Mouse (Mus musculus): Measurements from ENCODE around the gene Zeb2. TPM values are rescaled to one million over a fixed set of nuclear protein-coding genes. Genes with fewer than 3 reads are reported as not detected.
A peak's percentile ranks its signal among the peaks of the same experiment; 100 is the strongest.

Gene Zeb2
- polyA plus RNA-seq, 1 experiment = 53.0 TPM

DNA sequence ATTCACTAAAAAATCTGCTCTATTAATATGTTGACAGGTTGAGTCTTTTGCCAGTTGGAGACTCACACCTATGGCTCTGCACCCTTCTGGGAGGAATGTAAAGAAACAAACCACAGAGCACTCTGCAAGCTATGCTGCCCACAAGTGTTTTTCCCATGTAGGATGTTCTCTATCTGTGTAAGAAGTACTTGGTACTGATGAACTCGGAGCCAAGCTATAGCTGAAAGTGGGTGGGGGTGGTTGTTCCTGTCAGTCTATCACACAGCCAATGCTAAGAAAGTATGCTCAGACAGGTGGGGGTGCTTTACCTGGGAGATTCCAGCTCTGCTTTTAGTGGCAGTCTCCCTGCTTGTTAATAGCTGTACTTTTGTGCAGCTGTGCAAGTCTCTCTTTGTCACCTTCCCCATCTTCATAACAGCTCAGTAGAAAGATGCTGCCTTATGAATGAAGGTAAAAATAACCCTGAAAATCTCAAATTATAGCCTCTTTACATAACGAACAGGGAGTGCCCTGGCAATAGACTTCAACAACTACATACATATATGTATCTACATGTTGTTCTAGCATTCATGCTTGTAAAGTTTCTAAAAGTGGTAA, 22.7 kb downstream of the Zeb2 start:
- H3K27ac ChIP-seq (replicated peaks; ENCODE audit: low read depth, low read length) = no peak overlapping the region

DNA sequence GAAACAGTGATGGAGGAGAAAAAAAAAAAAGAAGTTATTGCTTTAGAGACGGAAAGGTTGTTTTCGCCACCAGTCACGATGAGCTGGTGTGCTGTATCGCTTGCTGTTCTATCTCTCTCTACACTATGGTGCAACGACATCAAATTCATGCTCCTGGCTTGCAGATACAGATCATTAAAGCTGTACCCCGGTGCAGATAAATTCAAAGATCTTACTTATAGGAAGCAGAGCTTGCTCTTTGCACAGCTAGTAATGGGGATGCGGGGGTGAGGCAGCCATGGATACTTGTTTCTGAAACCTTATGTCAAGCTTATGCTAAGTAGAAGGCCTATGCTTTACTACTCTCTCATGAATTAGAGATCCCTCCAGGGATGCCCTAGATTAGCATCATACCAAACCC, 23.7 kb downstream of the Zeb2 start:
- Histone ChIP-seq H3K27ac (replicated peaks; ENCODE audit: low read depth, low read length) (no peak overlapping the region), H3K4me3 (ENCODE audit: insufficient read depth, low read depth, low read length) (no peak overlapping the region), H3K4me1 (ENCODE audit: control insufficient read depth, insufficient read depth, insufficient read length, low read length) (peaks cover 4% of the 10 kb centered on the region)

More for the DNA sequence above, 22.7 kb downstream of the Zeb2 start:
- Histone ChIP-seq H3K4me1 (ENCODE audit: control insufficient read depth, insufficient read depth, insufficient read length, low read length) (no peaks in the 10 kb centered on the region; the same call in none of the 2 replicates), H3K4me3 (ENCODE audit: insufficient read depth, low read depth, low read length) (no peak overlapping the region)

DNA sequence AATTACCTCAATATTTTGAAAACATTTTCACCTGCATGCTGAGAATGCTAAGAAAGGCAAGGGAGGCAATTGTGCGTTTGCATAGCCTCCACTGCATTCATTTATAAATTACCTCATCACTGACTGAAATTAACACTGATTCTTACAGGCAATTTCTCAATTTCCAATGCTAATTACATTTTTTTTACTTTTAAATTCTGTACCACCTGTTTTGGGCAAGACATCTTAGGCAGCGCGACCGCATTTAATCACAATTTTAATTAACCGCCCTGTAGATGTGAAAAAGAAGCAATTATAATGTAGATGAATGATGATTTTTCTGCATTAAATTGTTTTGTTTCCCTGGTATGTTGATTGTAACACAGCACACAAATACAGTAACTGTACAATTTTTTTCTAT, 24.5 kb downstream of the Zeb2 start:
- Histone ChIP-seq H3K4me1 (ENCODE audit: control insufficient read depth, insufficient read depth, insufficient read length, low read length) (peaks cover 4% of the 10 kb centered on the region), H3K27ac (replicated peaks; ENCODE audit: low read depth, low read length) (no peak overlapping the region), H3K4me3 (ENCODE audit: insufficient read depth, low read depth, low read length) (no peak overlapping the region)

DNA sequence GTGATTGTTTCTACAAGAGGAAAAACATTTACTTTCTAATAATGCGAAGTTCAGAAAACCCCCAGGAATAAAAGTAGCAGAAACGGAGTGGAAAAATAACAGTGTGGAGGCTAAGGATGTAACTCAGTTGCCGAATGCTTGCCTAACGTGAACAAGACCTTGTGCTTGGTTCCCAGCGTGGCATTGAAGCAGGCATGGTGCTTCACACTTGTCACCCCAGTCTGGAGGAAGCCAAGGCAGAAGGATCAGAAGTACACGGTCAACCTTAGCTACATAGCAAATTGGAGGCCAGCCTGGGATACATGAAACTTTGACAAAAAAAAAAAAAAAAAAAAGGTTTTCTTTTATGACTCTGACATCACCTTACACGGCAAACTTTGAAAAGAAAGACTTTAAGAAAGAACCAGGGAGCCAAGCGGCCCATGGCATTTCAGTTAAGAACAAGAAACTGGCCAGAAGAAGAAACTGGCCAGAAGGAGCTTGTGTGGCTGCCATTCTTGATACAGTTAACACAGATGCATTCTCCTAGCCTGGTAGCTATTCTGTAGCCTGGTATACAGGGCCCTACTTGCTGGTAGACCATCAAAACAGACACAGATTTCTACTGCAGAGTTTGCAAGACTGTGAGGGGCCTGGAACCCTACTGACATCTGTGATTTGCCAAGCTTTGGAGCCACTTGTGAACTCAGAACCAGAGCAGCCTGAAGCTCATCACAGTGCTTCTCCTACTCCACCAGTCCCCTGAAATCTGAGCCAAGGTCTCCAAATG, 26.5 kb downstream of the Zeb2 start:
- Histone ChIP-seq H3K4me3 (ENCODE audit: insufficient read depth, low read depth, low read length) (no peak overlapping the region), H3K27ac (replicated peaks; ENCODE audit: low read depth, low read length) (no peak overlapping the region), H3K4me1 (ENCODE audit: control insufficient read depth, insufficient read depth, insufficient read length, low read length) (peaks cover 4% of the 10 kb centered on the region; the same call in 1 of the 2 replicates)

DNA sequence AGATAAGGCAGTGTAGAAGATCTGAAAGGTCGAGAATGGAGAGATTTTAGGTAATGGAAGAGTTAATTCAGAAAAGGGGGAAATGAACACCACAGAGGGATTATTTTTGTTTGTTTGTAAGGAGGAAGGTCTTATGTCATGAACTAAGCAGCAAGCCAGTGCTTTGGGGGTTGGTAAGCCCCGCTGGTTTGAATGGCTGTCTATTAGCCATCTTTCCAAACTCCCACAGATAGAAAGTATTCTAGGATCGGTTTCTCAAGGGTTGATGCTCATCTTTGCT, 28.0 kb downstream of the Zeb2 start:
- no peak overlapping the region for H3K4me3 ChIP-seq (ENCODE audit: insufficient read depth, low read depth, low read length)
- peaks cover 4% of the 10 kb centered on the region; the same call in 1 of the 2 replicates for H3K4me1 ChIP-seq (ENCODE audit: control insufficient read depth, insufficient read depth, insufficient read length, low read length)
- peak overlapping the region; percentile 51; the same call in 1 of the 2 replicates for H3K27ac ChIP-seq (replicated peaks; ENCODE audit: low read depth, low read length)

DNA sequence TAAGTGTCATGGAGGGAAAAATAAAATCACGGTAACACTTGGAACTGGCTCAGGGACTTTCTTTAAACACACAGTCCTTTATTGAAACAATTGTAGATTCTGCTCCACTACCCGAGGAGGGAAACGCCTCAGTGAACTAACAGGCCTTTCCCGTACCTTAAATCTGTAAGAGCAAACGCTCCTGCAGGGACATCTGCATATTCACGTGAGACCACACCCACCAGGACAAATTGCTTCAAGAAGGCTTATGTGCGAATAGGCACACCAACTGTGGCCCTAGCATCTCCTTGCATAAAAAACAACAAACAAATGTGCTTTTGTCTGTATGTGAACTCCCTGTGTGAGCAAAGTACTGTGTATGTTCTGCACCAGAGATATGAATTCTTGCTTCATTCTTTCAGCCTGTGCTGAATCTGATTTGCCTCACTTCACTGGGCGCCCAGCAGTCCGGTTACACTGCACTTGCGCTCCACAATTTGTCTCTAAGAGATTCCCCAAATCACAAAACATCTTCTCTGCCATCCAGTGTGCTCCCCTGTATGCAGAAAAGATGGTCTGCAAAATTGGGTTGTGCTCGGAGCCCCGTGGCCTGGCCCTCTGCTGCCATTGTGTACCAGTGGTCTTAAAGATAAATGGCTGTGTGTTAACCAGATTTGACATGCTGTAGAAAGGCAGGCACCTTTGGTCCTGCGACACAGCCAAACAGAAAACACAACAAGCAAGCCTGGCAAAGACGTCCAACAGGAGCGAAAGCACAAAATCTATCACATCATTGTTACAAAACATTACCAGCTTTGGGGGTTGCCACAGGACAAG, 28.6 kb downstream of the Zeb2 start:
- Histone ChIP-seq H3K4me3 (ENCODE audit: insufficient read depth, low read depth, low read length) (no peak overlapping the region), H3K4me1 (ENCODE audit: control insufficient read depth, insufficient read depth, insufficient read length, low read length) (peaks cover 4% of the 10 kb centered on the region; the same call in 1 of the 2 replicates), H3K27ac (replicated peaks; ENCODE audit: low read depth, low read length) (peak overlapping the region; percentile 51; the same call in 1 of the 2 replicates)

DNA sequence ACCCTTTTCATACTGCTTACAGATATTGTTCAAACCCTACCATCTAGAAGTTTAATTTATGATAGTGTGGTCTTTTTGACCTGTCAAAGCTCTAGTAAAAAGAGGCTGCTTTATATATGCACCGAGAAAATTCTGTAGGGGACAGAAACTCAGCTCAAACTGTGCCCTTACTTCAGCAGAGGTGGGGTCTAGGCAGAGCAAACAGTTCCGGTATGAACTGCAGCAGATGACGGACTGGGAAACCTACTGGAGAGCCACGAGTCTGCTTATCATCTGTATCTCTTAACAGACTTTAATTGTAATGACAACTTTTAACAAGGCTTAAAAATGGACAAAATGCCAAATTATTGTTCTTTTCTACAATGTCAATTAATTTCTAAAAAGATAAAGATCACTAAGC, 30.0 kb downstream of the Zeb2 start:
- Histone ChIP-seq H3K4me1 (ENCODE audit: control insufficient read depth, insufficient read depth, insufficient read length, low read length) (peaks cover 4% of the 10 kb centered on the region; the same call in 1 of the 2 replicates), H3K27ac (replicated peaks; ENCODE audit: low read depth, low read length) (no peak overlapping the region; the same call in 1 of the 2 replicates), H3K4me3 (ENCODE audit: insufficient read depth, low read depth, low read length) (no peak overlapping the region)

DNA sequence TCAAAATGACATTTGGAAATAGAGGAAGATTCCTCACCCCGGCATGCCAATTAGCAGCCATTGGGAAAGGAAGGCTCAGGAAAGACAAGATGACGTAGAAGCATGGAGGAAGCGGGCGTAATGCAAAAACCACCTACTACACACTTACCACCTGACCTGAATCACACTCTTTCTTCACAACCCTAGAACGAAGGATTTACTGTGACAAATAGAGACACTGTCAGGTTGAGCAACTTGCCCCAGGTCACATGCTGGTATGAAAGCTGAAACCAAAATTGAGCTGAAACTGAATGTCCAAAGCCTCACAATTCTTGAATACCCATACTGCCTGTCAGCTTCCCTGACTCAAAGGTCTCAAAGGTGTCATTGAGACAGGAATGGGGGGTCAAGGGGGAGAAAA, 31.5 kb downstream of the Zeb2 start:
- Histone ChIP-seq H3K4me3 (ENCODE audit: insufficient read depth, low read depth, low read length) (no peak overlapping the region), H3K27ac (replicated peaks; ENCODE audit: low read depth, low read length) (no peak overlapping the region), H3K4me1 (ENCODE audit: control insufficient read depth, insufficient read depth, insufficient read length, low read length) (peaks cover 6% of the 10 kb centered on the region)

DNA sequence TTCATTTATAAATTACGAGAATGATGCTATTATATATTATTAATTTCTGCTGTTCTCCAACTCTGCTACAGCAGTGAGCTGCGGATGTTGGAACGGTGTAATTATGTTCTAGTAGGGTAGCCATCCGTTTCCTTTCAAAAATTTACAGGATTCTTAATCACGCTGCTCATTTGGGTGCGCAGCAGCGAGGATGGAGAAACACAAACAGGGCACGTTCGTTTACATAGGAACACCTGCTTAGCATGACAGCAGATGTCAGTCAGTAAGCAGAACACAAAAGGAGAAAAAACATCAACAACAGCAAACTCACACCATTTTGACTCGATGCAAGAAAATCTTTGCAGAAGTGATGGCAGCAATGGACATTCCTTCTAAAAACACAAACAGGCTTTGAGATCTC, 34.2 kb downstream of the Zeb2 start:
- H3K4me1 ChIP-seq (ENCODE audit: control insufficient read depth, insufficient read depth, insufficient read length, low read length) = peaks cover 2% of the 10 kb centered on the region
- no peak overlapping the region for H3K27ac ChIP-seq (replicated peaks; ENCODE audit: low read depth, low read length)
- no peak overlapping the region for H3K4me3 ChIP-seq (ENCODE audit: insufficient read depth, low read depth, low read length)

DNA sequence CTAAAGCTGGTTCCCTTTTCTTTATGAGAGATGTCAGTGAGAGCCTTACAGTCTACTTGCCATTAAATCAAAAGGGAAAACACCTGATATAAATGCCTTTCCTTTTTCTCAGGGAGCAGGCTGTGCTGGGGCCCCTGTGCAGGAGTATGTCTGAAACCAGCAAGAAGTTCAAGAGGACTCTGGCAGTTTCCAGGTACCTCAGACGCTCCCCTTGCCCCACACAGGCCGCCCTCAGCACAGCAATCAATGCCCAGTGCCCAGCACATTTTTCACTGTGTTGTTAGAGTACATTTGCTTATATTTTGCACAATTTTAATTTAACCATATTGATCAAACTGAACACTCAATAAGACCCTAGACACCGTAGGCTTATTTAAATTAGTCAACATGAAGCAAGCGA, 35.6 kb downstream of the Zeb2 start:
- H3K4me1 ChIP-seq (ENCODE audit: control insufficient read depth, insufficient read depth, insufficient read length, low read length) = peaks cover 2% of the 10 kb centered on the region
- H3K4me3 ChIP-seq (ENCODE audit: insufficient read depth, low read depth, low read length) = no peak overlapping the region
- H3K27ac ChIP-seq (replicated peaks; ENCODE audit: low read depth, low read length) = no peak overlapping the region

DNA sequence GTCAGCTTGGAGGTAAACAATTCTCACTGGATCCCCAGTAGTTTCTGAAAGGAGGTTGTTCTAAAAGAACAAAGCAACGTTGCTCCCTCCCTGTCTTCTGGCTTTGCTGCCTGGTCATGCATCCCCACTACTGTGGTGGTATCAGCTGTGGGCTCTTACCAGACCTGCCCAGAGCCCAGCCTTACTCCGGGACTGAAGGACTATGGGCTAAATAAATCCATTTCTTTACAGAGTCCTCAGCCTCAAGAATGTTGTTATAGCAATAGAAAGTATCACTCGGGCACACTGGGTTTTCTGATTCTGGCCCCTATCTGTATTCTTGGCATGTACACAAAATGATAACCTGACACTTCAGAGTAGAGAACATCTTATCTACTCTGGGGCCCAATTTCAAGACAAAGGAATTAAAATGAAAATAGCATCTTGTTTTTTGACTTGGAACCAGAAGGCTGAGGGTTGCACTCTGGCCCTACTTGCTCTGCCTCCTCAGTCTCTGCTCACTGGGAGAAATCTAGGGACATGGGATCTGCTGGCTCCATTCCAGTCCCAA, 39.2 kb downstream of the Zeb2 start:
- H3K4me3 ChIP-seq (ENCODE audit: insufficient read depth, low read depth, low read length) = no peak overlapping the region
- H3K4me1 ChIP-seq (ENCODE audit: control insufficient read depth, insufficient read depth, insufficient read length, low read length) = peaks cover 3% of the 10 kb centered on the region
- no peak overlapping the region; the same call in 1 of the 2 replicates for H3K27ac ChIP-seq (replicated peaks; ENCODE audit: low read depth, low read length)

DNA sequence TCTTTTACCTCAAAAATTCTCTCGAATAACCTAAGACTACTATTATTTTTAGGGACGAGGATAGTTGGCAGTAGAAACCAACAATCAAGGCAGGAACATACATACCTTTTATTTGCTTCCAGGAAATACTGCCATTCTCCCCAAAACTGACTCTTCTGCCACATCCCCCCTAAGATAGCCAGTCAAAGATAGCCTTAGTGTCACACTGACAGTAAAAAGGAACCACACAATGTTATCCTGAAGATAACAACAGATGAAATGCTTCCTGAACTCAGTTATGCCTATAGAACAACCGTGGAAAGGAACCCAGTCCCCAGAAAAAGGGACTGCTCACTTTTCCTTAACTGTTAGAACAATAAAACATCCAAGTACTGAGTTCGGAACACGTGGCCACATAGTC, 39.8 kb downstream of the Zeb2 start:
- Histone ChIP-seq H3K27ac (replicated peaks; ENCODE audit: low read depth, low read length) (no peak overlapping the region), H3K4me1 (ENCODE audit: control insufficient read depth, insufficient read depth, insufficient read length, low read length) (peaks cover 7% of the 10 kb centered on the region), H3K4me3 (ENCODE audit: insufficient read depth, low read depth, low read length) (no peak overlapping the region)

DNA sequence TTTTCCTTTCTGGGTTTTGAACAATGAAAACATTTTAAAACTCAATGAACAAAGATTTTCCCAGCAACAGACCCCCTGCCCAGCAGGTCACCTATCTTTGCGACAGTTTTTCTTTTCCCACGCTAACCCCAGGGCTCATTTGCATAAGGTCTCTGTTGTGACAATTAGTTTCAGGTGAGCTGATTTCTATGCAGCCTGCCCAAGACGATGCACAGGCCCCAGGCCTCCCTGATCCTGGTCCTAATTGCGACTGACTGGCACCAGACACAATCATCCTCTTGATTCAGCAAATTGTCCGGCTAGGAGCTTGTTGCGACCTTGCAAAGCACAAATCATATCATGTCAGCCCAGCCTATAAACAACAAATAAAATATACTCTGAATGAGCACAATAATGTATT, 44.2 kb downstream of the Zeb2 start:
- Histone ChIP-seq H3K27ac (replicated peaks; ENCODE audit: low read depth, low read length) (no peak overlapping the region), H3K4me3 (ENCODE audit: insufficient read depth, low read depth, low read length) (no peak overlapping the region), H3K4me1 (ENCODE audit: control insufficient read depth, insufficient read depth, insufficient read length, low read length) (peaks cover 7% of the 10 kb centered on the region)

DNA sequence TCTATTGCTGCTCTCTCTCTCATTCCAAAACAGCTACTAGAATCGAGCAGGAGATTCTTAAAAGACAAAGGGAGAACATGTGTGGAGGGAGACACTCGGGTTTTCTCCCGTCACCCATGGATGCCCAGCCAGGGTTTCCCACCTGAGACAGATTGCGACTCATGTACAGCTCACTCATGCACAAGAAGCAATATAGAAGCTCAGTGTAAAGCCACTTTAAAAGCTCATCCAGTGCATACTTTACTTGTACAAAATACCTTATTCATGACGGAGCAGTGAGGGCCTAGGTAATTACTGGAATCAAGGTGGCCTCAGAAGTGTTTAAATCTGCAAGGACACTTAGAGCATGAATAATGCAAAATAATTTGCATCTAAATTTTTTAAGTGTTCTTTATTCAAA, 45.9 kb downstream of the Zeb2 start:
- Histone ChIP-seq H3K4me3 (ENCODE audit: insufficient read depth, low read depth, low read length) (no peak overlapping the region), H3K27ac (replicated peaks; ENCODE audit: low read depth, low read length) (0 out of 2 replicates have a peak overlapping the region, but pooled peaks have one; percentile 12), H3K4me1 (ENCODE audit: control insufficient read depth, insufficient read depth, insufficient read length, low read length) (peaks cover 7% of the 10 kb centered on the region)

DNA sequence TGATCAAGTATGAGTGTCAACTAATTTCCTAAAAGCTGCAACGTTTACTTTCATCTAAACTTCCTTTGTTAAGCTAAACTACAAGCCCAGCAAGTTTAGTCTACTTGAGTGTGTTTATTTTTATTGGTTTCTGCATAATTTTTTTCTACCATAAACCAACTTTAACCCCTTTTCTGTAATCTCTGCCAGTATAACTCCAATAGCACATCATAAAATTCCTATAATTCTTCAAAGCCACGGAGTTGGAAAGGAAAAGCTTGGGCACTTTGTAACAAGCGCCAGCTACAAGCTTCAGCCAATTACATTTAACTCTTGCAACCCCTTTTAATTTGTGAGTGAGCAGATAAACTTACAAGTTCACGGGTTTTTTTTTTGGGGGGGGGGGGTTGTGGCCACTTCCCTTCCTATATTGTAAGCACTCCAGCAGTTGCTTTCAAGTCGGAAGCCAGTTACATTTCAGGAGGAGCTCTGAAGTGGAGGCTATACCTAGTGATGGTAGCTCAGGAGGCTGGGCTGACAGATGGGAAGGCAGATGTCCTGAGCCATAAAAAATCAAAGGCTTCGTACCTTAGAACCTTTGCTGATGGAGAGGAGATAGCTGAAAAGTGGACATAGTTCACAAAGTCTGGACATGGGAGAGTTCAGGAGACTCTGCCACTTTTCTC, 46.5 kb downstream of the Zeb2 start:
- H3K4me1 ChIP-seq (ENCODE audit: control insufficient read depth, insufficient read depth, insufficient read length, low read length) = peaks cover 7% of the 10 kb centered on the region
- H3K27ac ChIP-seq (replicated peaks; ENCODE audit: low read depth, low read length) = 0 out of 2 replicates have a peak overlapping the region, but pooled peaks have one; percentile 12
- H3K4me3 ChIP-seq (ENCODE audit: insufficient read depth, low read depth, low read length) = no peak overlapping the region

Data from brown adipose tissue, adult 24 weeks (tissue).